Mouse (Mus musculus) NIH3T3 (cell line): ENCODE data around the gene Majin.

Source experiments
- DNase-seq: peaks from one replicate; pipeline ENCODE4 v3.0.0-alpha.2; 2012; ENCODE audit warnings: low read depth

Gene Majin

DNA sequence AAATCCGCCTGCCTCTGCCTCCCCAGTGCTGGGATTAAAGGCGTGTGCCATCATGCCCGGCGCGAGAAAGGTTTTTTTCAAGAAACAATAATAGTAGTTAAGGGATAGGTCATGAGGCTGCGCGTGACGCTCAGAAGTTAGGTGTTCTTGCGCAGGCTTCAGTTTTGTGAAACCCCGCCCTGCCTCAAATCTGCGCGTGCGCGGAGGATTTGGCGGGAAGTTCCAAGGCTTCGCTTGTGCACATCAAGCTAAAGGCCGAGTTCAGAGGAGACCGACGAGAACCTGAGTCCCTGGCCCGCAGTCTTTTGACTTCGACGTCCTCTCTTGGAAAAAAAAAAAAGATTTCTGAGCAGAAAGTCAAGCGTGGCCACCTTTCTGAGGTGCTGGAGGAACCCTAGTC is at the start of gene Majin:
Majin (plus strand) TSS at position 258 of the 400 bp plus-strand sequence.
- no peak for DNase-seq

DNA sequence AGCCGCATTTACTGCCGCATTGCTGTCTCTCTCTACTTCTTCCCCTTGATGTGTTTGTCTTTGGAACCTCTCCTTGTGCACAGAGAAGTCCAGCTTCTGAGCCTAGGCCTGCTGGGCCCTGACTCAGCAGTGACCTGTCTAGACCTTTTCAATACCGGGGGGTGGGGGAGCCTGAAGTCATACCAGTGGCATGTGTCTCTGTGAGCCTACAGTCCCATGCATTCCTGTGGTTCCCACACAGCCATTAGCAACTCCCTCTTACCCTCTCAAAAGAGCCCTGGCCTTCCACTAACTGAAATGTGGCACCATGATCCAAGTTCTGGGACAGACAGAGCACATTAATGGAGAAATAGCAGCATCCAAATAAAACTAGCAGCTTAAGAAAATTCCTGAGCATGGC is 47.8 kb upstream of the Majin start:
- peak; percentile 83 for DNase-seq

DNA sequence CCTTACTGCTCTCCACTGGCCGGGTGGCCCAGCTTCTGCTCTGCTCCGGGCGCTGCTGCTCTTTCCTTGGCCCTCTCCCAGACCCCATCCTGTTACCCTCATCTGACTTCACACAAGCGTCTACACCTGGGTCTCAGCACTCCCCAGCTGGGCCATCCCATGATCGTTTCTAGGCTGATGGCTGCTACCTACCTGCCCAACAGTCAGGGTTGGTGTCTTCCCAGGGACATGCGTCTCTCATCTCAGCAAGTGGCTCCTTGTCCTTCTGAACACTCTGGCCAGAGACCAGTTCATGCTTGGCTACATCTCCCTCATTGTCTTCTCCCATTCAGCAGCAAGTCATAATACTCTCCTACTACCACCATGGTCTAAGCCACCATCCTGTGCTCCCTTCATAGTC is 44.5 kb upstream of the Majin start:
- DNase-seq = no peak

- DNase-seq = no peak
Measured at GRCm38 (mm10) chr19:6140374-6140677, 43.9 kb upstream of the Majin start.

DNA sequence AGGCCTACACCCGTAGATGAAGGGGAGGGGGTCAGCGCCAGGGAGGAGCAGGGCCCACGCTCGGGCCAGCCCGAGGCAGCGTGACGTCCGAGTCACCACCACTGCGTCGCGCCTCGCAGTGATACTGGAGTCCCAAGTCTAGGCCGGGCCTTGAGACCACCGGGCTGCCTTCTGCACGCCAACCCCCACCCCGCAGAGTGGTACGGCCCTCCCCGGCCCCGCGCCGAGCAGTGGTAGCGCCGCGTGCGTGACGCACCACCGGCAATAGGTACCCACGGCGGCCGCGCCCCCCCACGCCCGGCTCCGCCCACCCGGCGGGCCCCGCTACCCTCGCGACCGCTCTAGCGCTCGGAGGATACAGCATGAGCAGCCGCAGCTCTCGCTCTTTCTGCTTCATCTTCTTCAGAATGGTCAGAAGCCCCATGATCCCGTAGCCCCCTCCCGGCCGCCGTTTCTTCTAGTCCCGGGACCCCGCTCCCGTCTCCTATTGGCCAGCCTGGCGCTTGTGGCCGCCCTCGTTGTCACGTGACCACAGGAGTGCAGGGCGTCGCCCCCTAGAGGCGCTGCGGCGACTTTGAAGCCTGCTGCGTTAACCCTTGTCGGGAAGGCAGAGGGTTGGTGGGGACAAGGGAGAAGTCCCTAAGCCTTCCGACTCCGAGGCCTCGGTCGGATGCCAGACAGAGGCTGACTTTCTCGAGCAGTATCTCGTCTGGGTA is 43.4 kb upstream of the Majin start, which contains the start of gene Batf2:
Batf2 (plus strand) TSS at position 306 of the 716 bp plus-strand sequence.
- DNase-seq = peak; percentile 98

- DNase-seq = peak; percentile 96
Measured at GRCm38 (mm10) chr19:6141394-6141749, 42.8 kb upstream of the Majin start, which contains the start of gene Arl2. Gene Arl2 (minus strand): TSS chr19:6141548.

- DNase-seq = no peak
Measured at GRCm38 (mm10) chr19:6144842-6145241, 39.3 kb upstream of the Majin start.

DNA sequence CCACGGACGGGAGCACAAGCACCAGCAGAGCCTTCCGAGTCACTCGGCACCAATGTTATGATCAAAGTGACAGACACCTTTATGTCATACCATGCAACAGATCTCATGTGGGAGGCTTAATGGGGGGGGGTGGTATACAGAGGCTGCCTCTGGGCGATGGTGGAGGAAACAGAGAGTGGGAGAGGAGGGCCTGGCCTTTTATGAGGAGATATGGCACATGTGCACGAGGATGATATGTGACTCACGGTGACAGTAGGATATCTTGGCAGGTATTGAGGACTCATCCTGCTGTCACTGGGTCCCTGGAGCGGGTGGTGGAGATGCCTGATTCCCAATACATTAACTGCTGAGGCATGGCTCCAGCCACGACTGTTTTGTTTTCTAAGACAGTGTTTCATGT is 29.0 kb upstream of the Majin start:
- DNase-seq = no peak

DNA sequence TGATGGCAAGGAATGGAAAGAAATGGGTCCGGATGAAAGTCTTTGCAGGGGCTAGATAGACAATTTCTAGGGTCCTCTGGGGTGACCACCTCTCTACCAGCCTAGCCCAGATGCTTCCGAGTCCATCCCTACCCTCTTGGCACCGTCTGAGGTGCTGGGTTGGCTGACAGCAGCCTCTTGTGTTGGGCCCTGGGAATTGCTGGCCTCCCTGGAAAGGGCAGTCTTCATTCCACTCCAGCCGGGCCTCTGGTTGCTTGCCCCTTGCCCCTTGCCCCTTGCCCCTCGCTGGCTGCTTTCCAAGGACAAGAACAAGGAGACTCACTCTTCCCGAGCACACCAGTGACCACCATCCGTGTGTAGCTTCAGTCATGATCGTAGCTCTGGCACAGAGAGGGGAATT is 27.8 kb upstream of the Majin start:
- DNase-seq = peak; percentile 38

GRCm38 (mm10) chr19:6157220-6157619 is 27.0 kb upstream of the Majin start:
- no peak for DNase-seq

DNA sequence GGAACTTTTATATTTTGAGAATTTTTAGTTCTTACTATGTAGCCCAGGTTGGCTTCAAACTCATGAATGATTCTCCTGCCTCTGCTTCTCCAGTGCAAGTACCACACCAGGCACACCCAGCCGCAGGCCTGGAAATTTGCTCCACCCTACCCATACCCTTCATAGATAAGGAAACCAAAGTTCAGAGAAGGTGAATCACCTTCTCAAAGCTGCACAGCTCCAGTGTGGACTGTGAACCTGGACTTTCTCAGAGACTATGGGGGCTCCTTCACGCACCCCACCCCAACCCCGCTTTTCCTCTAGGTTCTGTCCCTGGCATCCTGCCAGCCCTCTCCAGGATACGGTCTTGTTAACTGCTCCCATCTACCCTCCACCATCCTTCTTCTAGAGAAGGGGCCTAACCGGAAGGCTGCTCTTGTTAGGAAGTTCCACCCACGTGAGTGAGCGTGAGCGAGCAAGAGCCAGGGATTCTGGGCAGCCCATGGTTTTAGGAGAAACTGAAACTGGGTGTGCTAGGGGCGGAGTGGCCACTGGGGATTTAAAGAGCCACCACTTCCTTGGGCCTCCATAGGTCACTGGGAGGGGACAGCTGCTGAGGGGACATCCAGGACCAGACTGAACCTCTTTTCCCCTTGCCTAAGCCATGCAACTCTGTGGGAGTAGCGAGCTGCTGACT is 20.2 kb upstream of the Majin start:
- DNase-seq = peak; percentile 40

DNA sequence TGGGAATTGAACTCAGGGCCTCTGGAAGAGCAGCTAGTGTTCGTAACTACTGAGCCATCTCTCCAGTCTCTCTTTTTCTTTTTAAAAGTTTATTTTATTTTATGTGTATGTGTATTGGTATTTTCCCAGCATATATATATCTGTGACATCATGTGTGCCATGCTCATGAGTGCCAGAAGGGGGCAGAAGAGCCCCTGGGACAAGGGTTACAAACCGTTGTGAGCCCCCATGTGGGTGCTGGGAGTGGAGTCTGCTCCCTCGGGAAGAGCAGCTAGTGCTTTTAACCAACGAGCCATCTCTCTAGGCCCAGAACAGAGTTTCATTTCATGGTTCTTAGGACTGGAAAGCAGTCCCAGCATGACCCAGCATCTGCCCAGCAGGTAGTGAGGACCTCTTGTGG is 17.4 kb upstream of the Majin start:
- DNase-seq = no peak

GRCm38 (mm10) chr19:6171215-6171614 is 13.0 kb upstream of the Majin start:
- DNase-seq = no peak

DNA sequence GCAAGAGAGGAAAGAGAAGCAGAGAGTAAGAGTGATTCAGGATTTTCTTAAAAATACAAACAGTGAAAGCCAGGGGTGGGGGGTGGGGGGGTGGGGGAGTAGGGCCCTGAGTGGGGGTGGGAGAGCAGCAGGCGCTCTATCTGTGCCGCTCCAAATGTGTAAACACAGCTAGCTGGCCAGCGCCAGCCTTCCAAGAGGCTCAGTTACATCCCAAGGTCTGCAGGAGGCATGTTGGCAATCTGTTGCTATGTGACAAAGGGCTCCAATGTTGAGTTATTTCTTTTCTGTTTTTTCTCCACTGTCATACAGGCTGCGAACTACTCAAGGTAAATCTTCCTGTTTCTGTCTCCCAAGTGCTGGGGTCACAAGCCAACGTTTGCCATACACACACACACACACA is 9.4 kb upstream of the Majin start:
- DNase-seq = peak; percentile 22

- no peak for DNase-seq
Measured at GRCm38 (mm10) chr19:6178775-6179174, 5.4 kb upstream of the Majin start.

- DNase-seq = peak; percentile 64
Measured at GRCm38 (mm10) chr19:6181629-6182028, 2.6 kb upstream of the Majin start.

- no peak for DNase-seq
Measured at GRCm38 (mm10) chr19:6182534-6182933, 1.7 kb upstream of the Majin start.

GRCm38 (mm10) chr19:6204265-6204664 is 20.1 kb downstream of the Majin start:
- DNase-seq = no peak

DNA sequence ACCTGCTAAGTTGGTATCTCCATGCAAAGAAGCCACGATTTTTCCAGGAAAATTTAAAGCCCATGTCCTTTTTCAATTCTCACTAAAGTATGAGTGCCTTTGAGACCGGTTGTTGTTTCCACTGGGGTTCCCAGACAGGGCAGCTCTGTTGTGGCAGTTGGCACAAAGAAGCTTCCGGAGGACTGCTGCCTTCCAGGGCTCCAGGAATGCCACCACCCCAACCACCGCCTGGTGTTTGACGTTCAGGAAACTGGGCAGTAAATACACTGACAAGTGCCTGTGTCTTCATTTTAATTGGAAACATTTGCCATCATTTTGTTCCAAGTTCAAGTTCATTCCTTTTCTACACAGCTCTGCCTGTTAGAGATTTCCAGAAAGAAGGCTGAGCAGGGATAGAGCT is 22.5 kb downstream of the Majin start:
- DNase-seq = no peak

GRCm38 (mm10) chr19:6216046-6216705 is 32.0 kb downstream of the Majin start:
- no peak for DNase-seq

- no peak for DNase-seq
Measured at GRCm38 (mm10) chr19:6218606-6219005, 34.4 kb downstream of the Majin start.

- DNase-seq = peak; percentile 58
Measured at GRCm38 (mm10) chr19:6226135-6226534, 41.9 kb downstream of the Majin start, which contains the start of gene Gpha2. Gene Gpha2 (plus strand): TSS chr19:6226380.

DNA sequence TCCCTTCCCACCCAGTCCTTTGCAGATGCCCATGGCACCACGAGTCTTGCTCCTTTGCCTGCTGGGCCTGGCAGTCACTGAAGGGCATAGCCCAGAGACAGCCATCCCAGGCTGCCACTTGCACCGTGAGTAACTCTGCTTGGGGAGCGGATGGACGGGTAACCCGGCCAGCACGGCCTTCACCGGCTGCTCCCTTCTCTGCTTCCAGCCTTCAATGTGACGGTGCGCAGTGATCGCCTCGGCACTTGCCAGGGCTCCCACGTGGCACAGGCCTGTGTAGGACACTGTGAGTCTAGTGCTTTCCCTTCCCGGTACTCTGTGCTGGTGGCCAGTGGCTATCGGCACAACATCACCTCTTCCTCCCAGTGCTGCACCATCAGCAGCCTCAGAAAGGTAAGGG is 42.6 kb downstream of the Majin start:
- no peak for DNase-seq
